Mouse (Mus musculus): ENCODE data around the gene Hoxd12.

Gene Hoxd12

GRCm38 (mm10) chr2:74709465-74710419 is 34.9 kb downstream of the Hoxd12 start:
- no peak for DNase-seq (ENCODE audit: low read depth)

- no peak for DNase-seq (ENCODE audit: low read depth)
Observed at GRCm38 (mm10) chr2:74710929-74711543, 36.2 kb downstream of the Hoxd12 start.

GRCm38 (mm10) chr2:74711721-74712621 is 37.2 kb downstream of the Hoxd12 start, which contains the start of the genes Hoxd3 and Hoxd4:
Gene Hoxd3, plus strand, starts transcription at chr2:74711927.
Gene Hoxd4, plus strand, starts transcription at chr2:74711929.
- DNase-seq (ENCODE audit: low read depth), result no peak

- DNase-seq (ENCODE audit: low read depth), result no peak
Observed at GRCm38 (mm10) chr2:74713239-74714150, 38.7 kb downstream of the Hoxd12 start.

- DNase-seq (ENCODE audit: low read depth), result no peak
Observed at GRCm38 (mm10) chr2:74714156-74714789, 39.5 kb downstream of the Hoxd12 start.

GRCm38 (mm10) chr2:74714881-74715280 is 40.1 kb downstream of the Hoxd12 start:
- DNase-seq (ENCODE audit: low read depth), result no peak

- DNase-seq (ENCODE audit: low read depth), result no peak
Observed at GRCm38 (mm10) chr2:74715504-74716241, 40.9 kb downstream of the Hoxd12 start.

- no peak for DNase-seq (ENCODE audit: low read depth)
Observed at GRCm38 (mm10) chr2:74720384-74720783, 45.6 kb downstream of the Hoxd12 start.

GRCm38 (mm10) chr2:74720955-74721491 is 46.2 kb downstream of the Hoxd12 start:
- DNase-seq (ENCODE audit: low read depth), result no peak

GRCm38 (mm10) chr2:74721882-74722281 is 47.1 kb downstream of the Hoxd12 start:
- no peak for DNase-seq (ENCODE audit: low read depth)

GRCm38 (mm10) chr2:74722949-74723348 is 48.1 kb downstream of the Hoxd12 start:
- no peak for DNase-seq (ENCODE audit: low read depth)

- DNase-seq (ENCODE audit: low read depth), result no peak
Observed at GRCm38 (mm10) chr2:74724244-74725015, 49.6 kb downstream of the Hoxd12 start.

- DNase-seq (ENCODE audit: low read depth), result no peak
Observed at GRCm38 (mm10) chr2:74725171-74725570, 50.4 kb downstream of the Hoxd12 start.

- DNase-seq (ENCODE audit: low read depth), result no peak
Observed at GRCm38 (mm10) chr2:74726551-74726950, 51.7 kb downstream of the Hoxd12 start, which contains the start of gene Gm28230. Gene Gm28230, plus strand, starts transcription at chr2:74726728.

GRCm38 (mm10) chr2:74726973-74727639 is 52.3 kb downstream of the Hoxd12 start:
- no peak for DNase-seq (ENCODE audit: low read depth)

All from fibroblast of lung, adult 2 months (primary cell).